Mouse (Mus musculus) heart, adult 2 months (tissue): ENCODE data around the gene 3100002H09Rik. TPM values are rescaled to one million over a fixed set of nuclear protein-coding genes. Genes with fewer than 3 reads are reported as not detected.
A peak's percentile ranks its signal among the peaks of the same experiment; 100 is the strongest.

Source experiments
- DNase-seq, 2 experiments: peaks; one replicate each; pipeline ENCODE4 v3.0.0; 2021
- H3K27ac ChIP-seq: fragments of 200-600 bp; 2 replicates; pipeline ENCODE4 v1.8.1; 2022
- H3K27me3 ChIP-seq: fragments of 200-500 bp; 2 replicates; pipeline ENCODE4 v1.6.1; 2012; ENCODE audit warnings: mild to moderate bottlenecking, low read length, inconsistent platforms, mixed read lengths; ENCODE audit not compliant: control insufficient read depth, insufficient read depth
- H3K36me3 ChIP-seq: fragments of 200-500 bp; 2 replicates; pipeline ENCODE4 v1.6.1; 2012; ENCODE audit warnings: low read length, inconsistent platforms; ENCODE audit not compliant: control insufficient read depth, insufficient read depth
- H3K4me1 ChIP-seq: fragments of 200-500 bp; 2 replicates; pipeline ENCODE4 v1.6.1; 2011; ENCODE audit warnings: low read length; ENCODE audit not compliant: control insufficient read depth, insufficient read depth
- H3K4me3 ChIP-seq: fragments of 200-600 bp; 2 replicates; pipeline ENCODE4 v1.8.1; 2022
- H3K79me2 ChIP-seq: fragments of 200-500 bp; replicated peaks from 2 replicates; pipeline ENCODE4 v1.6.1; 2012; ENCODE audit warnings: mild to moderate bottlenecking, inconsistent platforms, low read length, moderate library complexity, mixed read lengths; ENCODE audit not compliant: control insufficient read depth, insufficient read depth
- H3K9ac ChIP-seq: fragments of 200-500 bp; 2 replicates; pipeline ENCODE4 v1.6.1; 2012; ENCODE audit warnings: low read depth, mild to moderate bottlenecking, control low read depth, inconsistent platforms, low read length, mixed read lengths
- CTCF ChIP-seq: fragments of 200-600 bp; IDR thresholded peaks from 2 replicates; pipeline ENCODE4 v1.8.1; 2022; ENCODE audit warnings: antibody characterized with exemption, mild to moderate bottlenecking, moderate library complexity
- EP300 ChIP-seq: fragments of 200-500 bp; IDR thresholded peaks from 2 replicates; pipeline ENCODE4 v1.6.1; 2011; ENCODE audit warnings: low read depth, low read length, control low read depth; ENCODE audit not compliant: insufficient read depth
- POLR2A ChIP-seq: fragments of 200-500 bp; IDR thresholded peaks from 2 replicates; pipeline ENCODE4 v1.6.1; 2011; ENCODE audit warnings: mild to moderate bottlenecking, low read depth, low read length, control low read depth; ENCODE audit not compliant: insufficient read depth
- WGBS: fragments of 180-500 bp; shearing (Covaris S2); methylation state at CpG from one replicate; pipeline ENCODE4 v1.1.7; 2018; 5-methylcytosine and 5-hydroxymethylcytosine counted together
- intact Hi-C: fragments of 180-260 bp; cut with DNase I; formaldehyde crosslinking; loops from one replicate; pipeline ENCODE4 v1.15.1; 2025
- polyA plus RNA-seq: library from polyadenylated mRNA; depleted of rRNA; stranded (reverse); fragments of >200 nt; gene quantifications from 2 replicates; pipeline ENCODE4 v1.2.3, GENCODE M21; 2012
- total RNA-seq, 2 experiments: library from RNA; stranded (reverse); gene quantifications; 2 replicates each; pipeline ENCODE4 v1.2.3; 2021

3100002H09Rik gene
- total and polyA plus RNA-seq, 3 experiments, result not detected

DNA sequence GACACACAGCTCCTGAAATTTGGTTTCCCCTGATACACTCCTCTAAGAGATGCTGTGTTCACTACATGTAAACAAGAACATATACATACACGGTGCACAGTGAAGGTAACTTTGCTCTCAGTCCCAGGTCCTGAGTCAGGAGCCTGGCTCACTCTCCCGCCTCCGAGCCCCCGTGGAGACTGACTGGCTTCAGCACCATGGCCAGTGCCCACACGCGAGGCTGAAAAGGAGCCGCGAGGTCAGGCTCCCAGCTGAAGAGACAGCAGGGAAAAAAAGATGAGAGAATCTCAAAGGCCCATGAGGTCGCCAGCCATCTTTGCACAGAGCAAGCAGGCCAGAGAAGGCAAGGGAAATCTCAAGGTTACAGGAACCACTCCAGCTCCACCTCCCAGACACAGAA lies 22.7 kb upstream of the 3100002H09Rik start:
- WGBS, result 2% methylated on average over 9 of the region's 9 CpGs

GRCm38 (mm10) chr4:124632856-124633255 lies 22.3 kb upstream of the 3100002H09Rik start:
- no peaks in the 10 kb centered on the region for H3K36me3 ChIP-seq
- no peak overlapping the region for H3K27ac ChIP-seq
- 69% methylated on average over 10 of the region's 10 CpGs for WGBS
- no peak for DNase-seq
- TF ChIP-seq POLR2A, result no peak
- TF ChIP-seq CTCF, result no peak
- TF ChIP-seq EP300, result no peak
- no peaks in the 10 kb centered on the region for H3K27me3 ChIP-seq
- no peak overlapping the region for H3K9ac ChIP-seq
- H3K4me1 ChIP-seq, result no peaks in the 10 kb centered on the region
- no peak overlapping the region for H3K4me3 ChIP-seq
- no peaks in the 10 kb centered on the region for H3K79me2 ChIP-seq
- intact Hi-C loops, result no loop called here

More for the DNA sequence above, 22.7 kb upstream of the 3100002H09Rik start:
- intact Hi-C loops, result no loop called here
- Histone ChIP-seq H3K27ac (no peak overlapping the region), H3K4me1 (no peaks in the 10 kb centered on the region), H3K4me3 (no peak overlapping the region), H3K27me3 (no peaks in the 10 kb centered on the region), H3K9ac (no peak overlapping the region), H3K36me3 (no peaks in the 10 kb centered on the region), H3K79me2 (no peaks in the 10 kb centered on the region)
- TF ChIP-seq EP300, result no peak
- no peak for TF ChIP-seq CTCF
- DNase-seq, result peak; percentile 17 to 49

DNA sequence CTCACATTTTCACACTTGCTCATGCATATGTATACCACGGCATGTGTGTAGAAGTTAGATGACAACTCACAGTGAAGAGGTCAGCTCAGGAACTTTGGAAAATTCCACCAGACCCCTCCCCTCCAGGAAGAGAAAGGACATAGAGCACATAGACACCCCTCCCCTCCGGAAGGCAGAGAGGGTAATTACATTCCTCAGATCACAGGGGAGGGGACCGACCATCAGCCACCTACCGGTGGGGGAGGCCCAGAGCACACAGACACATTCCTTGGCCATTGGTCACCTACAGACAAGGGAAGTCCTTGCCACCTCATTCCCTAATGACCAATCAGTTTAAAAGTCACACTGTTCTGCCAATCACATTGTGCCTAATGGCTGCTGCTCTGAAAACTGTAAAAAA lies 20.9 kb upstream of the 3100002H09Rik start:
- intact Hi-C loops, result no loop called here
- TF ChIP-seq POLR2A (no peak), CTCF (no peak), EP300 (no peak)
- H3K27me3 ChIP-seq, result no peaks in the 10 kb centered on the region
- 40% methylated on average over 4 of the region's 4 CpGs for WGBS
- no peaks in the 10 kb centered on the region for H3K4me1 ChIP-seq
- H3K79me2 ChIP-seq, result no peaks in the 10 kb centered on the region
- no peak for DNase-seq
- H3K4me3 ChIP-seq, result no peak overlapping the region
- no peaks in the 10 kb centered on the region for H3K36me3 ChIP-seq
- H3K9ac ChIP-seq, result no peak overlapping the region
- no peak overlapping the region for H3K27ac ChIP-seq

DNA sequence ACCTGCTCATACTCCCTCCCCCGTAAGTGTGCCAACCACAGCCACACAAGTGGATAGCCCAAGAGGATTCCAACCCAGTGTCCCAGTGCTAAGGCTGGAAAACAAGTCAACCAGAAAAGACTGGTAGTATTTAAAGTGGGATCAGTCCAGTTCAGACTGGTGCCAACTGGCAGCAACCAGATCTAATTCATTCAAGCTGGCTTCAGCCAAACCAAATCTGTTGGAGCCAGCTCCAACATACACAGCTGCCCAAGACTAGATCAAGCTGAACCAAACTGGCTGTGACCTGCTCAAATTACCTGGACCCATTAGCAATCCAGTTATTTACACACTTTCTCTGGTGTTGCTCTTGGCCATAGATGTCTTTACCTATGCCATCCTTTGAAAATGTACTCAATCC lies 16.2 kb upstream of the 3100002H09Rik start:
- no peak for DNase-seq

GRCm38 (mm10) chr4:124624111-124624581 lies 13.5 kb upstream of the 3100002H09Rik start:
- intact Hi-C loops, result no loop called here
- Histone ChIP-seq H3K4me3 (no peak overlapping the region), H3K36me3 (no peaks in the 10 kb centered on the region), H3K27ac (no peak overlapping the region), H3K9ac (no peak overlapping the region), H3K4me1 (no peaks in the 10 kb centered on the region; the same call in 1 of the 2 replicates), H3K79me2 (no peaks in the 10 kb centered on the region), H3K27me3 (no peaks in the 10 kb centered on the region)
- WGBS, result 24% methylated on average over 7 of the region's 7 CpGs
- no peak for DNase-seq
- TF ChIP-seq EP300 (no peak), POLR2A (no peak), CTCF (no peak)

More for the DNA sequence above, 16.2 kb upstream of the 3100002H09Rik start:
- Histone ChIP-seq H3K4me1 (no peaks in the 10 kb centered on the region; the same call in 1 of the 2 replicates), H3K79me2 (no peaks in the 10 kb centered on the region), H3K9ac (no peak overlapping the region), H3K27me3 (no peaks in the 10 kb centered on the region), H3K36me3 (no peaks in the 10 kb centered on the region), H3K4me3 (no peak overlapping the region), H3K27ac (no peak overlapping the region)
- intact Hi-C loops, result no loop called here
- 89% methylated on average over 1 of the region's 1 CpGs for WGBS
- TF ChIP-seq CTCF (no peak), EP300 (no peak), POLR2A (no peak)

GRCm38 (mm10) chr4:124622566-124622965 lies 12.0 kb upstream of the 3100002H09Rik start:
- Histone ChIP-seq H3K36me3 (no peaks in the 10 kb centered on the region), H3K27me3 (no peaks in the 10 kb centered on the region), H3K4me1 (no peaks in the 10 kb centered on the region; the same call in 1 of the 2 replicates), H3K27ac (no peak overlapping the region), H3K4me3 (no peak overlapping the region), H3K9ac (no peak overlapping the region), H3K79me2 (no peaks in the 10 kb centered on the region)
- no peak for DNase-seq
- intact Hi-C loops, result no loop called here
- 74% methylated on average over 5 of the region's 5 CpGs for WGBS
- TF ChIP-seq EP300, result no peak

DNA sequence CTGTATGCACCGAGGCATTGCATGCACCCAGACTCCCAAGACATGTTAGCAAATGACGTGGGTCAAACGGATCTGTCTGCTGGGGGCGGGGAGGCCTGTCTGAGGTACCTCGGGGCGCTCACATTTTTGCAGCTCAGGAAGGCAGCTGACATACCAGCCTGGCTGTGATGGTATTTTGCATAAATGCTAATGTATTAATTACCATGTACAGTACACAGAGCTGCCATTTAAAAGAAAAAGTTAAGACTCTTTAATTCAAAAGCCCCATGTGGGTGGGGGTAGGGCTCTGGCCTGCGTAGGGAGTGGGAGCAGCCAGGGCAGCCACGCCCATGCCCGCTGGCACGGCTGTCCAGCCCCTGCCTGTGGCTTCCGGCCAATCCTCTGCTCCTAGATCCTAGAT lies 10.8 kb upstream of the 3100002H09Rik start:
- TF ChIP-seq CTCF (no peak), EP300 (no peak), POLR2A (no peak)
- Histone ChIP-seq H3K4me1 (no peaks in the 10 kb centered on the region; the same call in 1 of the 2 replicates), H3K27ac (no peak overlapping the region), H3K27me3 (no peaks in the 10 kb centered on the region), H3K9ac (no peak overlapping the region), H3K36me3 (no peaks in the 10 kb centered on the region), H3K79me2 (no peaks in the 10 kb centered on the region), H3K4me3 (no peak overlapping the region)
- intact Hi-C loops, result no loop called here
- 65% methylated on average over 11 of the region's 11 CpGs for WGBS
- DNase-seq, result no peak
